Mouse (Mus musculus) adrenal gland, adult 8-10 months (tissue): ENCODE data around the gene Gm28041. TPM values are rescaled to one million over a fixed set of nuclear protein-coding genes. Genes with fewer than 3 reads are reported as not detected.

Experiments
- total RNA-seq, 4 experiments: library from RNA; stranded (reverse); gene quantifications; 2 replicates each; pipeline ENCODE4 v1.2.4; 2022

Gm28041 gene
- total RNA-seq, 4 experiments from 2014 or later, result 0.46 to 3.7 (median 1.6) TPM

Other genes with a start within 250 kb of the Gm28041 start
- 1 to 10 TPM; 5.6 to 9.3 (median 6.9) TPM for gene Rsl1, start 202.6 kb downstream of the Gm28041 start, total RNA-seq
- gene Zfp455, start 181.2 kb downstream of the Gm28041 start, total RNA-seq, result 1 to 10 TPM; 2.3 to 3.0 (median 2.6) TPM
- 1 to 10 TPM; 2.9 to 5.5 (median 4.4) TPM for gene Zfp458, start 97.3 kb downstream of the Gm28041 start, total RNA-seq
- 1 to 10 TPM; 3.0 to 4.8 (median 4.4) TPM for gene Zfp457, start 69.2 kb downstream of the Gm28041 start, total RNA-seq
- gene Zfp595, start 43.2 kb downstream of the Gm28041 start, total RNA-seq, result 1 to 10 TPM; 5.3 to 6.1 (median 5.6) TPM
- 1 to 10 TPM in 2 of 4 experiments, not detected in 2; 3.7 to 3.9 TPM for gene Gm28044, start 15.2 kb downstream of the Gm28041 start, total RNA-seq
- 1 to 10 TPM; 2.7 to 3.8 (median 3.0) TPM for gene Zfp953, start 15.1 kb downstream of the Gm28041 start, total RNA-seq
- gene Zfp456, start 77 bp upstream of the Gm28041 start, total RNA-seq, result 1 to 10 TPM; 1.2 to 2.8 (median 1.9) TPM
- gene Zfp429, start 24.1 kb upstream of the Gm28041 start, total RNA-seq, result 1 to 10 TPM; 3.5 to 7.4 (median 5.4) TPM
- 1 to 10 TPM in 3 of 4 experiments, under 1 TPM in 1; 0.99 to 5.2 (median 2.8) TPM for gene Zfp459, start 45.7 kb upstream of the Gm28041 start, total RNA-seq
- gene Zfp874a, start 75.9 kb upstream of the Gm28041 start, total RNA-seq, result 10 to 100 TPM; 17.9 to 28.8 (median 23.0) TPM
- 10 to 100 TPM; 17.7 to 23.8 (median 18.7) TPM for gene Zfp874b, start 108.5 kb upstream of the Gm28041 start, total RNA-seq
- 10 to 100 TPM in 2 of 4 experiments, 1 to 10 TPM in 2; 7.4 to 10.7 (median 9.5) TPM for gene Zfp58, start 124.8 kb upstream of the Gm28041 start, total RNA-seq
- gene Gm26965, start 150.4 kb upstream of the Gm28041 start, total RNA-seq, result 1 to 10 TPM in 1 of 4 experiments, not detected in 3; 1.0 TPM
- 10 to 100 TPM; 16.7 to 22.7 (median 19.6) TPM for gene Zfp87, start 150.4 kb upstream of the Gm28041 start, total RNA-seq
- gene Zfp748, start 178.1 kb upstream of the Gm28041 start, total RNA-seq, result 10 to 100 TPM in 3 of 4 experiments, 1 to 10 TPM in 1; 9.8 to 11.0 (median 10.4) TPM
- gene Zfp729b, start 234.0 kb upstream of the Gm28041 start, total RNA-seq, result 10 to 100 TPM in 1 of 4 experiments, 1 to 10 TPM in 3; 6.7 to 11.0 (median 9.3) TPM